Mouse (Mus musculus): Measurements from ENCODE around the gene Maml3.
A peak's percentile ranks its signal among the peaks of the same experiment; 100 is the strongest.

The Maml3 gene

DNA sequence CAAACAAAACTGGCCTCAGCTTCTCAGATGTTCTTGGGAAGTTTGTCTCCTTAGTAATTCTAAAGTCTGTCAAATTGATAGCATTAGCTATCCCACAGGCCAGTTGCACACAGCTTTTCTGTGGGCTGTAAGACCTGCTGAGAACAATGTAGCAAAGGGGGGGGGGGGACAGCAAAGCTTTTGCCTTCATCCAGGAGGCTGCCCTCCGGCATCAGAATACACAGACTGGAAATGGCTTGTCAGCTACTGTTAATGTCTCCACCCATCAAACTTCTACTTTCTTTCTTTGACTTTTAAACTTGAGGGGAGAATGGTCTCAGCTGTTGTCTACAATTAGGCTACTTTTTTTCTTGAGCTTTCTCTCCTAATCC, 396.5 kb downstream of the Maml3 start:
- DNase-seq (ENCODE audit: low read depth, low spot score): no peak

DNA sequence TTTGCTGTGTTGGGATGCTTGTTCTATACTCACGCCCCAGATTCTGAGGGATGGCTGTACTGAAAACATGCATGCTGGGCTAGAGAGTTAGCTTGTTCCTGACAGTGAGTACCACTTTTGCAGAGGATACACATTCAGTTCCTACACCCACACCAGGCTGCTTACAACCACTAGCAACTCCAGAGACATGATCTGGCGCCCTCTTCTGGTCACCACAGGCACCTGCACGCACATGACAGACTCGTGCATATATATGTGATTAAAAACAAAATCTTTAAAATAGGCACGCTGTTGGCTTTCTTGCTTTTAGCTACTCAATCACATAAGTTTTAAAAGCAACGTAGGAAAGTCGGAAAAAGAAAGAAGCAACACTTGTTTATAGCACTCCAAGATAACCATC, 399.7 kb downstream of the Maml3 start:
- no peak for DNase-seq (ENCODE audit: low read depth, low spot score)

GRCm38 (mm10) chr3:51703478-51703877, 401.4 kb downstream of the Maml3 start:
- DNase-seq (ENCODE audit: low read depth, low spot score): no peak

GRCm38 (mm10) chr3:51702701-51703286, 402.1 kb downstream of the Maml3 start:
- no peak for DNase-seq (ENCODE audit: low read depth, low spot score)

DNA sequence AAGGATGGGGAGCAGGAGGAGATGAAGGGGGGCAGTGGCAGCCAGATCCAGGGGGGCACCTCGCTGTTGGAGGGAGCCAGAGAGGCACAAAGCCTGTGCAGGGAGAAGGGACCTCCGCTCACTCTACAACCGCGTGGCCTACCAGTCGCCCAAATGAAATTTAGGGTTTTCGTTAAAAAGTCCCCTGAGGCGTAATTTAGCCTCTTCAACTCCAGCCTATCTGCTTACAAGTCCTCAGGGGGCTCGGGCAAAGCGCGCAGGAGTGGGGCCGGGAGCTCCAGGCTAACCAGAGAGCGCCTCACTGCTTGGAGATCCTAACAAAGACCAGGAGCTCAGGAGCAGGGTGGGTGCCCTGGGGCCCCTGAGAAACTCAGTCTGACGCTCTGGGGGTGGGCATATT, 402.9 kb downstream of the Maml3 start:
- DNase-seq (ENCODE audit: low read depth, low spot score): peak; percentile 36

DNA sequence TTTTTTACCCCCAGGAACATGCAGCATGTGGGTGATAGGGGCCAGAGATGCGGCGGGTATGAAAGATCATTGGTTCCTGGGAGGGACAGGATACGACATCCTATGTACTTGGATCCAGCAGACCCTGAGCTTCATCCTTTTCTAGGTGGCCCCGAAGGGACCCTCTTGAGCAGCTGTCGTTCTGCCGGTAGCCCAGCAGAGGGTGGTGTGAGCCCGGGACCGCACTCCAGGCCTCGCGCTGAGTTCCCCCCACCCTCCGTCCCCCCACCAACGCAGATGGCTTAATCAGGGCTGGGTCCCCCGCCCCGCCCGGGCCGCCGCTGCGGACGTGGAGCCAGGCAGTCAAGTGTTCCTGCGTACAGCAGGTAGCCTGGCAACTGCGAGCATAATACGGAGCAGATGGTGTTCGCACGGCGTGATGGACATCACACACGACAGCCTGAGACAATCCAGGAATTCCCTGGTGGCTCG, 403.6 kb downstream of the Maml3 start:
- peak; percentile 77 for DNase-seq (ENCODE audit: low read depth, low spot score)

DNA sequence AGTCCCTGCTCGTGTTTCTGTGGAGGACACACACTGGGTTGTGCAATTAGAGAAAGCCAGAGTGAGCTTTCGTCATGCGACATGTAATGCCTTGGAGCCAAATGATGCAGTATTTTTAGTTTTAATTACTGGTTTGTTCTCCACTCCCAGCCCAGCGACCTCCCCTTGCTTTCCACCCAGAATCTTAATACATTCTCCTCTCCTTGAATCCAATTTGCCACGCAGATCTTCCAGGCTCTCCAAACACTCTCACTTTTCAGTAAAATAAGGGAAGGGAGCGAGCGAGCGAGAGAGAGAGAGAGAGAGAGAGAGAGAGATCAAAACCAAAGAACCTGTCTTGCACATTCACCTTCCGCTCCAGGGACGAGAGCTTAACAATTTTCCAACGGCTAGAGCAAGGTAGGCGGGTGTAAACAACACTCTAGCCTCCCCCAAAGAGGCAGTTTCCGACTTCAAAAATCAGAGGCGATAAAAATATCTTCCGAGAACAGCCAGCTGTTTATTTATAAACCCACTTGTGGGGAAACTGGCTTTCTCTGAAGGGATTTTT, 404.1 kb downstream of the Maml3 start:
- peak; percentile 28 for DNase-seq (ENCODE audit: low read depth, low spot score)

DNA sequence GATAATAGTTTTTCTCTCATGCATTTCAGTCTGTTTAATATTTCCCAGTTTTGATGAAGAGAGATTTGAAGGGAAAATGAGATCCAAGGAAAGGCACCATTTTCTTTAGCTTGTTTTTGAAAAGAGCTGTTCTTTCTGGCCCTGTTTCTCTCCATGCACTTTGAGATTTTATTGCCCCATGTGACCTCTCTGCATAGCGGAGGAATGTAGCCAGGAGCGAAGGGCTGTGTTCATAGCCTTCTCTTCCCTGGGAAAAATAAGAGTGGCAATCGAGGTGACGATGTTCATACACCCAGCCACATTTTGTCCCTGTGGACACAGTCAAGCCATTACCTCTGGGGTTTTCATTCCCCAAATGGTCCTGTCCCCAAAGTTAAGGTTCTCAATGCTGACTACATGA, 404.8 kb downstream of the Maml3 start:
- DNase-seq (ENCODE audit: low read depth, low spot score): no peak

- DNase-seq (ENCODE audit: low read depth, low spot score): no peak
These were observed 406.9 kb downstream of the Maml3 start for GRCm38 (mm10) chr3:51697931-51698330.

- DNase-seq (ENCODE audit: low read depth, low spot score): no peak
These were observed 409.2 kb downstream of the Maml3 start for GRCm38 (mm10) chr3:51695713-51696112.

- no peak for DNase-seq (ENCODE audit: low read depth, low spot score)
These were observed 410.3 kb downstream of the Maml3 start for GRCm38 (mm10) chr3:51694576-51694975.

GRCm38 (mm10) chr3:51693196-51693595, 411.7 kb downstream of the Maml3 start:
- DNase-seq (ENCODE audit: low read depth, low spot score): no peak

GRCm38 (mm10) chr3:51688725-51689124, 416.2 kb downstream of the Maml3 start:
- no peak for DNase-seq (ENCODE audit: low read depth, low spot score)

DNA sequence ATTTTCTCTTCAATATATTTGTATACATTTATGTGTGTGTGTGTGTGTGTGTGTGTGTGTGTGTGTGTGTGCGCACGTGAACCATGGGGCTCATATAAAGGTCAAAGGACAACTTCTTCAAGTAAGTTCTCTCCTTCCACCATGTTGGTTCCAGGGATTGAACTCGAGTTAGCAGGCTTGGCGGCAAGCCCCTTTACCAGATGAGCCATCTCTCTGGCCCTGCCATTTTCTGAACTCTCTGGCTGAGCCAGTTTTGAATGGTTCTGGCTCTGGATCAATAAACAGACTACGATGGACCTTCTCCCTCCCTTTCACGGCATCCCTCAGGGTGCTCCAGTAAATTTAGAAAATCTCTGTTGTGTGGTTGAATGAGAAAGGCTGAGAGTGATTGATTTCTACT, 418.1 kb downstream of the Maml3 start:
- DNase-seq (ENCODE audit: low read depth, low spot score): no peak

DNA sequence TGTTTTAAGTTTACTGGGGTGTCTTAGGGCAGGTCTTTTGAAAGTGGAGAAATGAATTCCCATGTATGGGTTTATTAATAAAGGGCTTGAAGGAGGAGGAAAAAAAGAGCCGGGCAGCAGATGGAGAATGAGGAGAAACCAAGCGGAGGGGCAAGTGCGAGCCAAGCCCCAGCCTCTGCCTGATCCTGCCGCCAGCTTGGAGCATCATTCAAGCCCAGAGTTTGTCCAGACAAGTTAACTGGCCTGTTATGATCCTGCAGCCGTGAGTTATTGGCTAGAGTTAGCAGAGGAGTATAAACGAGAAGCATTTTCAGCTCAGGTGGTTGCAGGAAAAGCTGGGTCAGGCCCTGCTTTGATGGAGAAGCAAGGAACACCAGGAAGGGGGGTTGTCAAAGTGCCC, 418.6 kb downstream of the Maml3 start:
- no peak for DNase-seq (ENCODE audit: low read depth, low spot score)

- DNase-seq (ENCODE audit: low read depth, low spot score): no peak
These were observed 419.3 kb downstream of the Maml3 start for GRCm38 (mm10) chr3:51685539-51685938.

GRCm38 (mm10) chr3:51674963-51675362, 429.9 kb downstream of the Maml3 start:
- DNase-seq (ENCODE audit: low read depth, low spot score): no peak

GRCm38 (mm10) chr3:51673408-51674086, 431.3 kb downstream of the Maml3 start:
- DNase-seq (ENCODE audit: low read depth, low spot score): no peak

DNA sequence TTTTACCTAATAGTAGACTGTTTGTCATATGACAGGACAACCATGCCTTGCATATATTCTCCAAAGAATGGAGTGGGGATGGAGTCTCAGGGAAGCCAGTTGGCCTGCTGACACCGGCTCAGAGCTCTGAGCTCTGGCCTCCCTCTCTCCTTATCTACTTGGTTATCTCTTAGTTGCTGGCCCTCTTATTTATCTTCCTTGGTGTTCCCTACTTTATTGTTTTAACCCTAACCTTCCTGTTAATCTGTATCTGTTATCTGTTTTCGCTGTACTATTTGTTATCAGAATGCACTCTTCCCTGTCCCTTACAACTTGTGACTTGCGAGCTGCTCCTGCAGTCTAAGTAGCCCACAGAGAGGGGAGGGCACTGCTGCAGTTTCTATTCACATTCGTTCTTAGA, 432.2 kb downstream of the Maml3 start:
- no peak for DNase-seq (ENCODE audit: low read depth, low spot score)

DNA sequence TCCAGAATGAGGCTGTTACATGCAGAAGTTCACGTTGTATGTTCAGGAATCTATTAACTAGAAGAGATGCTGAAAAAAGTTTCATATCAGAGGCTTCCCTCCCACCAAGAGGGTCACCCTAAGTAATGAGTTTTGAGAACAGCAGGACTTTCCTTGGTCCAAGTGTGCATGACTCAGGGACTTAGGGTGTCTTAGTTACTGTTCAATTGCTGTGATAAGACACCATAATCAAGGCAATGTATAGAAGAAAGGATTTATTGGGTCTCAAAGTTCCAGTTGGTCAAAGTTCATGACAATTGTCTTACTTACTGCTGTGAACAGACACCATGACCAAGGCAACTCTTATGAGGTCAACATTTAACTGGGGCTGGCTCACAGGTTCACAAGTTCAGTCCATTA, 433.8 kb downstream of the Maml3 start:
- DNase-seq (ENCODE audit: low read depth, low spot score): no peak

DNA sequence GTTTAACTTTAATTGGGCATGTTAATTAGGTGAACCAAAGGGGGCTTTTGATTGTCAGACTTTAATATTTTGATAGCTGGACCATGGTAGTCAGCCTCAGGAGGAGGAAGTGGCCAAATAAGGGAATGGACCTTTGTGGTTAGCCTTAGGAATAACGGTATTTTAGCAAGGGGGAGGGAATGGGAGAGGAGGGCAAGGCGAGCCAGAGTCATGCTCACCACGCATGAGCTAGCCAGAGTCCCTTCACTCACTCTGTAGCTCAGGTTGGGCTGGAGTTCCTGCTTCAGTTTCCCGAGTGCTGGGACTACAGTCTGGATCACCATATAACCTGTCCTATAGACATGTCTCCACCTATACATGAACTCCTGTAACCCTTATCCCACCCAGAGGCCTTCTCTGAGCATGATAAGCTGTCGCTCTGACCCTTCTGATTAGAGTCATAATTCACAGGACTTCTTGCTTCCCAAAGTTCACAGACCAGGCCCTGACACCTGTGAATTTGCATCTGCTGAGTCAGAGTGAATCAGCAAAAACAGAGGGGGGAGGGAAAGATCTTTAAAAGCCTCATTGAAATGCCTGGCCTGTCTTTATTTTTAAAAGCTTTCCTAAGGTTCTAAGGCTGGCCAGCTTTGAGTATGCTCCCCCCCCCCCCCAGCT, 434.3 kb downstream of the Maml3 start:
- no peak for DNase-seq (ENCODE audit: low read depth, low spot score)

- no peak for DNase-seq (ENCODE audit: low read depth, low spot score)
These were observed 436.3 kb downstream of the Maml3 start for GRCm38 (mm10) chr3:51668607-51669006.

- DNase-seq (ENCODE audit: low read depth, low spot score): no peak
These were observed 442.3 kb downstream of the Maml3 start for GRCm38 (mm10) chr3:51662557-51662956.

Data from brain, embryonic 18.5 days (tissue).